17 mouse cellular contexts compared by ENCODE assay signal in genomic region chr2:105021836-105022235, GRCm38 (mm10). TPM values are rescaled to one million over a fixed set of nuclear protein-coding genes. Genes with fewer than 3 reads are reported as not detected.
A peak's percentile ranks its signal among the peaks of the same experiment; 100 is the strongest.
DNase-seq lines count a peak whose midpoint lies in the region; ATAC-seq and TF ChIP-seq lines count a peak whose summit lies in the region.
"Had no signal": no experiment of that assay in that cellular context is flagged by ENCODE, and none has a peak within 500 bp of the region (broad histone marks: within the 10 kb centered on the region; RNA-seq: fewer than 3 reads in every experiment).

No protein-coding gene starts in this region.

- WGBS in spleen, adult 2 months, result 70% methylated on average over 2 of the region's 2 CpGs
- 57% methylated on average over 2 of the region's 2 CpGs for WGBS in liver, postnatal 0 days (ENCODE audit: insufficient replicate concordance)
- 96% methylated on average over 2 of the region's 2 CpGs for WGBS in limb, embryonic 10.5 days

- peak; percentile 65 for ATAC-seq in liver, postnatal 0 days
- ATAC-seq: intestine, postnatal 0 days had no signal

- no peaks in the 10 kb centered on the region for H3K9me3 ChIP-seq in erythroblast, embryonic 14.5 days (ENCODE audit: control insufficient read depth, low read length)
- H3K9me3 ChIP-seq in liver, postnatal 0 days (ENCODE audit: low read length), result no peaks in the 10 kb centered on the region
- H3K9me3 ChIP-seq in limb, embryonic 10.5 days (replicated peaks), result no peaks in the 10 kb centered on the region
- H3K9me3 ChIP-seq: hindbrain, embryonic 10.5 days had no signal

- peak in 1 of 2 experiments; percentile 7 for DNase-seq in spleen, adult 2 months (ENCODE audit: low read depth in 1 of 2, low spot score in 2 of 2)
- no peak for DNase-seq in spleen, postnatal 14 days (ENCODE audit: low spot score in 2 of 2)
- no peak for DNase-seq in liver, postnatal 0 days
- DNase-seq in thymus, postnatal 36 days, result peak; percentile 41 to 62
- no peak for DNase-seq in gastrocnemius, postnatal 4 days (ENCODE audit: low spot score in 2 of 2)
- DNase-seq in limb, embryonic 10.5 days (ENCODE audit: low spot score), result no peak
- no peak for DNase-seq in adrenal gland, adult 8-10 months
- DNase-seq: B cell, adult 2 months; cerebellum, adult 11-12 months; embryo, embryonic 11 days; lung, adult 2 months had no signal

- H3K4me3 ChIP-seq in spleen, adult 2 months (ENCODE audit: extremely low read depth, insufficient read depth, insufficient read length), result no peak overlapping the region
- H3K4me3 ChIP-seq in erythroblast, embryonic 14.5 days (replicated peaks), result peak overlapping the region; percentile 32
- no peak overlapping the region for H3K4me3 ChIP-seq in liver, postnatal 0 days (ENCODE audit: low read depth, low read length)
- no peak overlapping the region for H3K4me3 ChIP-seq in limb, embryonic 10.5 days
- H3K4me3 ChIP-seq: hindbrain, embryonic 10.5 days; layer of hippocampus, adult 2 months; myocyte had no signal

- H3K36me3 ChIP-seq in spleen, adult 2 months (ENCODE audit: control insufficient read depth, insufficient read depth, low read length), result no peaks in the 10 kb centered on the region
- H3K36me3 ChIP-seq in erythroblast, embryonic 14.5 days (ENCODE audit: control insufficient read depth), result peaks cover 2% of the 10 kb centered on the region; the same call in 1 of the 2 replicates
- no peaks in the 10 kb centered on the region for H3K36me3 ChIP-seq in liver, postnatal 0 days (replicated peaks; ENCODE audit: insufficient read depth, low read length)
- H3K36me3 ChIP-seq in limb, embryonic 10.5 days, result no peaks in the 10 kb centered on the region
- H3K36me3 ChIP-seq: hindbrain, embryonic 10.5 days had no signal

- peak; percentile 88 for TF ChIP-seq EP300 in liver, postnatal 0 days (IDR thresholded peaks at IDR 0.05; ENCODE audit: low read depth)

- H3K27ac ChIP-seq in spleen, adult 2 months (ENCODE audit: insufficient read depth, low read length), result peak overlapping the region; percentile 82
- H3K27ac ChIP-seq in liver, postnatal 0 days (ENCODE audit: low read depth), result 0 out of 2 replicates have a peak overlapping the region, but pooled peaks have one; percentile 58
- H3K27ac ChIP-seq in limb, embryonic 10.5 days, result no peak overlapping the region
- H3K27ac ChIP-seq: hindbrain, embryonic 10.5 days; layer of hippocampus, adult 2 months had no signal

- H3K27me3 ChIP-seq in spleen, adult 2 months (ENCODE audit: control insufficient read depth, insufficient read depth, low read length), result no peaks in the 10 kb centered on the region
- no peaks in the 10 kb centered on the region for H3K27me3 ChIP-seq in erythroblast, embryonic 14.5 days (ENCODE audit: control insufficient read depth)
- H3K27me3 ChIP-seq in liver, postnatal 0 days (ENCODE audit: insufficient read depth, low read length), result no peaks in the 10 kb centered on the region
- 0 out of 2 replicates have a peak, but pooled peaks cover 3% of the 10 kb centered on the region for H3K27me3 ChIP-seq in limb, embryonic 10.5 days (ENCODE audit: low read depth, poor library complexity, severe bottlenecking)

- peaks cover 2% of the 10 kb centered on the region; the same call in 1 of the 2 replicates for H3K4me1 ChIP-seq in spleen, adult 2 months (ENCODE audit: control insufficient read depth, insufficient read depth, insufficient read length)
- peaks cover 61% of the 10 kb centered on the region for H3K4me1 ChIP-seq in erythroblast, embryonic 14.5 days (ENCODE audit: control insufficient read depth)
- peaks cover 9% of the 10 kb centered on the region; the same call in 1 of the 2 replicates for H3K4me1 ChIP-seq in liver, postnatal 0 days (ENCODE audit: insufficient read depth)
- H3K4me1 ChIP-seq in limb, embryonic 10.5 days, result peaks cover 24% of the 10 kb centered on the region

- no peak overlapping the region for H3K9ac ChIP-seq in liver, postnatal 0 days (replicated peaks)

- TF ChIP-seq CTCF in spleen, adult 2 months (IDR thresholded peaks at IDR 0.05; ENCODE audit: extremely low read depth, insufficient read depth, insufficient read length, insufficient replicate concordance), result no peak
- TF ChIP-seq CTCF in liver, postnatal 0 days (IDR thresholded peaks at IDR 0.05; ENCODE audit: low read depth), result no peak

- no peak for TF ChIP-seq POLR2A in spleen, adult 2 months (IDR thresholded peaks at IDR 0.05; ENCODE audit: low read depth, low read length)

- H3K4me2 ChIP-seq in liver, postnatal 0 days (ENCODE audit: low read depth, low read length), result peak overlapping the region; percentile 38; the same call in 1 of the 2 replicates
- H3K4me2 ChIP-seq: heart, embryonic 11.5 days had no signal

RNA-seq across cellular contexts. Expression of gene Eif3m, which starts 5.0 kb away (rescaled TPM):
- polyA plus RNA-seq in spleen, adult 2 months (2012; rRNA removed), result 14.9 and 17.2 TPM in 2 replicates
- 0.95 and 1.2 TPM in 2 replicates for polyA plus RNA-seq in erythroblast, embryonic 14.5 days (2012)
- 126 and 128 TPM in 2 replicates for polyA plus RNA-seq in liver, postnatal 0 days (2015; fragmentation: Nextera tagmentation; extraction: Ambion mirVana)
- 100 to 1,000 TPM; 134 to 136 TPM for total RNA-seq in gastrocnemius, postnatal 4 days (2021)
- polyA plus RNA-seq in limb, embryonic 10.5 days (2016; fragmentation: Nextera tagmentation; extraction: Ambion mirVana), result 321 and 364 TPM in 2 replicates
- 100 to 1,000 TPM; 138 to 156 (median 148) TPM for total RNA-seq in adrenal gland, adult 8-10 months (2022)

Comparison
In these comparisons a context has a peak if more than half of its experiments do, and no peak if none do; other contexts are left out.
1. DNase-seq: peak in thymus, postnatal 36 days (2 of 2); none in spleen, postnatal 14 days (0 of 2), liver, postnatal 0 days (single experiment), gastrocnemius, postnatal 4 days (0 of 2), limb, embryonic 10.5 days (single experiment) and adrenal gland, adult 8-10 months (single experiment).